Mouse (Mus musculus) liver, adult 2 months (tissue): ENCODE measurements around the gene Bag1.

Experiments
- CTCF ChIP-seq: fragments of 200-500 bp; IDR thresholded peaks from 2 replicates; pipeline ENCODE4 v1.5.1; 2011; ENCODE audit warnings: low read depth, low read length, control low read depth
- POLR2A ChIP-seq: fragments of 200-500 bp; IDR thresholded peaks from 2 replicates; pipeline ENCODE4 v1.6.1; 2011; ENCODE audit warnings: low read length, control low read depth; ENCODE audit not compliant: insufficient read depth; ENCODE audit errors: extremely low read depth

GRCm38 (mm10) chr4:40989633-40990032 lies 41.5 kb upstream of the Bag1 start:
- TF ChIP-seq CTCF (no peak), POLR2A (no peak)
